Mouse (Mus musculus) neural tube, embryonic 14.5 days (tissue): ENCODE data around the gene Naaladl2. TPM values are rescaled to one million over a fixed set of nuclear protein-coding genes. Genes with fewer than 3 reads are reported as not detected.

Source experiments
- ATAC-seq: fragments of 200-750 bp; cut with Nextera tagmentation; 2 replicates; pipeline ENCODE4 v1.8.0; 2017; ENCODE audit warnings: low read depth, mild to moderate bottlenecking, moderate TSS enrichment, moderate library complexity
- H3K27ac ChIP-seq: fragments of 300-500 bp; sonication (generic); 2 replicates; pipeline ENCODE4 v1.5.1; 2014; ENCODE audit warnings: low read depth, mild to moderate bottlenecking, control low read depth, low read length, moderate library complexity, mixed read lengths
- H3K27me3 ChIP-seq: fragments of 300-500 bp; sonication (generic); 2 replicates; pipeline ENCODE4 v1.6.1; 2014; ENCODE audit warnings: low read length; ENCODE audit not compliant: control insufficient read depth, insufficient read depth
- H3K36me3 ChIP-seq: fragments of 300-500 bp; sonication (generic); 2 replicates; pipeline ENCODE4 v1.6.1; 2014; ENCODE audit warnings: low read length, mixed read lengths; ENCODE audit not compliant: control insufficient read depth, insufficient read depth
- H3K4me1 ChIP-seq: fragments of 300-500 bp; sonication (generic); 2 replicates; pipeline ENCODE4 v1.6.1; 2014; ENCODE audit warnings: low read length; ENCODE audit not compliant: control insufficient read depth, insufficient read depth
- H3K4me2 ChIP-seq: fragments of 300-500 bp; sonication (generic); 2 replicates; pipeline ENCODE4 v1.6.1; 2014; ENCODE audit warnings: mild to moderate bottlenecking, low read depth, low read length, control low read depth
- H3K4me3 ChIP-seq: fragments of 300-500 bp; sonication (generic); 2 replicates; pipeline ENCODE4 v1.5.1; 2014; ENCODE audit warnings: low read depth, low read length, control low read depth, mixed read lengths
- H3K9ac ChIP-seq: fragments of 300-500 bp; sonication (generic); replicated peaks from 2 replicates; pipeline ENCODE4 v1.6.1; 2014; ENCODE audit warnings: low read depth, mild to moderate bottlenecking, control low read depth, low read length, mixed read lengths
- H3K9me3 ChIP-seq: fragments of 300-500 bp; sonication (generic); 2 replicates; pipeline ENCODE4 v1.6.1; 2016; ENCODE audit warnings: low read length; ENCODE audit not compliant: control insufficient read depth
- WGBS: fragments of 180-500 bp; shearing (Covaris S2); extraction: QIAGEN DNeasy Blood & Tissue Kit; methylation state at CpG from one replicate; pipeline ENCODE4 v1.1.7; 2014; 5-methylcytosine and 5-hydroxymethylcytosine counted together
- polyA plus RNA-seq: library from polyadenylated mRNA; unstranded; fragments of >200 nt; fragmentation: Nextera tagmentation; extraction: Ambion mirVana; gene quantifications from 2 replicates; pipeline ENCODE4 v1.2.1, GENCODE M21; 2014

Gene Naaladl2
- polyA plus RNA-seq, 1 experiment from 2014 or later = 0.58 TPM

DNA sequence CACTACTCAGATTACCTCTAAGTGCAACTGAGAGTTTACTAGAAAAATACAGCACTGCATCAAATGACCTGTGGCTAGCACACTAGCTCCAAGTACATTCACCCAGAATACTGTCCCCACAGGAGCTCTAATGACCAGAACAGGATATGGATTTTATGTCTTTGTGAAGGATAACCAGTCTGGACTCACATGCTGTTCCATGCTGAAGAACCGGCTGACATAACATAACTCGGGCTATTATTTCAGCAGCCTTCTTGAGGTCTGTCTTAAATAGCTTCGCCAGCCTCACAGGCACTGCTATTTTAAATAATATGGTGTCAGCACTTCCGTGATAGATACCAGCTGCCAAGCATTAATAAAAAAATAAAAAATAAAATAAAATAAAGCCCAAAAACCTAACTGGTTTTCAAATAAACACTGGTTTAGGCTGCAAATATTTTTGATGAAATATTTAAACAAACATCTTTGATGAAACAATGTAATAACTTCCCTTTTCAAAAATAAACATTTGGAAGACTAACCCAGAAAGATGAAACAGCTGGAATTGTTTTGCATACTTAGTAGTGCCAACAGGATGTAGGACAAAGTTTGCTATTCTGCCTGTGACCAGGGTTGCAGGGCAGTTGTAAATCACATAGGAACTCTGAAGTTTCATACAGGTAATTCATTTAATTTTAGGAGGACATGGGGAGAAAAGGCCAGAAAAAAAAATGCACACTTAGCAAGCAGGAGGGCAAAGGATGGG, 1073.5 kb downstream of the Naaladl2 start:
- 70% methylated on average over 4 of the region's 4 CpGs for WGBS
- no peaks in the 10 kb centered on the region for H3K36me3 ChIP-seq
- no peaks in the 10 kb centered on the region for H3K4me1 ChIP-seq
- H3K9me3 ChIP-seq = no peaks in the 10 kb centered on the region
- H3K27me3 ChIP-seq = no peaks in the 10 kb centered on the region
- peak; percentile 41; the same call in 1 of the 2 replicates for ATAC-seq
- no peak overlapping the region for H3K27ac ChIP-seq
- no peak overlapping the region for H3K4me3 ChIP-seq
- no peak overlapping the region for H3K4me2 ChIP-seq
- no peak overlapping the region for H3K9ac ChIP-seq

GRCm38 (mm10) chr3:24048217-24048616, 1095.8 kb downstream of the Naaladl2 start:
- Histone ChIP-seq H3K4me3 (no peak overlapping the region), H3K36me3 (no peaks in the 10 kb centered on the region), H3K9me3 (no peaks in the 10 kb centered on the region), H3K4me2 (no peak overlapping the region), H3K4me1 (no peaks in the 10 kb centered on the region), H3K27ac (no peak overlapping the region), H3K27me3 (no peaks in the 10 kb centered on the region), H3K9ac (no peak overlapping the region)
- no peak for ATAC-seq

DNA sequence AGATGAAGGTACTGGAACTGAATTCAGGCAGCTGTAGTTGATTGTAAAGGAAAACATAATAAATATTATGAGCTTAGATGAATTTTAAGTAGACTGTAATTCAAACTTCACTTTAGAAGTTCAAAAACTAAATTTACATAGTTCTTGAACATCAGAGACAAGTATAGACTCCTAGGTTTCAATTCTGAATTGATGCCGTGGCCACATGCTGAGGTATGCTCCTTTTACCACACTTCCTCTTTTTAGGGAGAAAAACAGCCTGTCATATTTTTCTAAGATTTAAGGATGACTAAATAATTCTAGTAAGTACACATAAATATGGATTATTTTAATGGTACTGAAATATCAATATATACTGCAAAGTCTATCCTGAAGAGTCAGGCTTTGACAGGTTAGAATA, 1142.3 kb downstream of the Naaladl2 start:
- no peak overlapping the region for H3K4me2 ChIP-seq
- H3K27ac ChIP-seq = no peak overlapping the region
- H3K9ac ChIP-seq = no peak overlapping the region
- no peaks in the 10 kb centered on the region for H3K4me1 ChIP-seq
- ATAC-seq = no peak
- no peaks in the 10 kb centered on the region for H3K9me3 ChIP-seq
- no peak overlapping the region for H3K4me3 ChIP-seq
- H3K27me3 ChIP-seq = no peaks in the 10 kb centered on the region
- no peaks in the 10 kb centered on the region for H3K36me3 ChIP-seq
- 89% methylated on average over 1 of the region's 1 CpGs for WGBS

DNA sequence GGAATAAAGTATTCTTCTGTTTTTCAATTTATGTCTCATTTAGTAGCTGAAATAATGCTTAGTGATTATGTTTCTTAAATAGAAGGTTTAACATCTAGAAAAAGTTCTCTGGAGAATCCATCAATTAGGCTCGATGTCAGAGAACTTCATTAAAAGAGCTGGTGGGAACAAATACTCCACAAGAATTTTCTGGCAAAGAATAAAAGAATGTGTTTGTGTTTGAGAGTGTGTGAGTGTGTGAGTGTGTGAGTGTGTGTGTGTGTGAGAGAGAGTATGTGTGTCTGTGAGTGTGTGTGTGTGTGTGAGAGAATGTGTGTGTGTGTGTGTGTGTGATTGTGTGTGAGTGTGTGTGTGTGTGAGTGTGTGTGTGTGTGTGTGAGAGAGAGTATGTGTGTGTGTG, 1170.3 kb downstream of the Naaladl2 start:
- H3K4me1 ChIP-seq = no peaks in the 10 kb centered on the region
- H3K36me3 ChIP-seq = no peaks in the 10 kb centered on the region
- no peaks in the 10 kb centered on the region for H3K27me3 ChIP-seq
- 85% methylated on average over 1 of the region's 1 CpGs for WGBS
- H3K27ac ChIP-seq = no peak overlapping the region
- no peak overlapping the region for H3K4me3 ChIP-seq
- H3K9me3 ChIP-seq = no peaks in the 10 kb centered on the region
- H3K9ac ChIP-seq = no peak overlapping the region
- ATAC-seq = no peak
- no peak overlapping the region for H3K4me2 ChIP-seq

DNA sequence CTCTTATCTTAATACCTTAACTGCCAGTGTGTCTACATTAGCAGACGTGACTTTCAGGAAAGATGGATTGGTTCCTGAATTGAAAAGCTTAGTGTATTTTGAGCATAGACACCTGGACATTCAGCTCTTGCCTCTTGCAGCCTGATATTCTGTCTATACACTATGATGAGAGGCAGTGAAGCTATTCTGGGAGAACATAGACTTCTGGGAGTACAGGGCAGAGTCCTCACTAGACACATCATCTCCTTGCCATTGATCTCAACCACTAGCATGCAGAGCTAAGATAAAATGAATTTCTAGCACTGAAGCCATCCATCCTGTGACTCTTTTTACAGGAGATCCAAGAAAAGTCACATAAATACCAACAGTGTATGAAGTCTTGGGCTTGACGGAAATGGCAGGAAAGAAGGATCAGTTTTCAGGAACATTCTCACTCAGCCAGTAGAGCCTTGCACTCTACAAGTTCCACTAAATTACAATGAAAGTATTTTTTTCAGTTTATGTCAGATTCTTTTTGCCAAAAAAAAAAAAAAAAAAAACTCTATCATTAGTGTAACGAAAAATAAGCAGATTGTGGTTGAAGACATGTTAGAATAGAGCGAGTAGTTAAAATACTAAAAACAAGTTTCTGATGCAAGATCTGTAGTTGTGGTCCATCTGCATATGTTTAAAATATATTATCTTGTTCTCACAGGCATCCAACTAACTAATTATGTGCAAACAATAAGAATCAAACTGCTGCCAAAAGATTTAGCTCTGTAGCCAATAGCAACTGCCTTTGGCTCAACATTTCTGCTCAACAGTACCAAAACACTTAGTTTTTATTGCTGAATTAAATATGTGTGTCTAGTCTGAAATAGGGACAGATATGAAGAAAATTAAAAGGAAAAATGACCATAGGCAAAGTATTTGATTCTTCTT, 1171.1 kb downstream of the Naaladl2 start:
- no peak for ATAC-seq
- no peak overlapping the region for H3K4me3 ChIP-seq

GRCm38 (mm10) chr3:23962961-23963621, 1181.0 kb downstream of the Naaladl2 start:
- Histone ChIP-seq H3K36me3 (no peaks in the 10 kb centered on the region), H3K4me3 (no peak overlapping the region), H3K27ac (no peak overlapping the region), H3K4me2 (no peak overlapping the region), H3K9me3 (no peaks in the 10 kb centered on the region), H3K9ac (no peak overlapping the region), H3K27me3 (no peaks in the 10 kb centered on the region), H3K4me1 (no peaks in the 10 kb centered on the region)
- ATAC-seq = no peak

More for the DNA sequence above, 1171.1 kb downstream of the Naaladl2 start:
- Histone ChIP-seq H3K4me2 (no peak overlapping the region), H3K27me3 (no peaks in the 10 kb centered on the region), H3K9me3 (no peaks in the 10 kb centered on the region), H3K9ac (no peak overlapping the region), H3K4me1 (no peaks in the 10 kb centered on the region), H3K36me3 (no peaks in the 10 kb centered on the region), H3K27ac (no peak overlapping the region)
- 89% methylated on average over 4 of the region's 4 CpGs for WGBS

GRCm38 (mm10) chr3:23946182-23946581, 1197.9 kb downstream of the Naaladl2 start:
- no peaks in the 10 kb centered on the region for H3K36me3 ChIP-seq
- no peaks in the 10 kb centered on the region for H3K27me3 ChIP-seq
- H3K4me1 ChIP-seq = no peaks in the 10 kb centered on the region
- no peak overlapping the region for H3K4me3 ChIP-seq
- WGBS = 78% methylated on average over 2 of the region's 2 CpGs
- H3K9ac ChIP-seq = no peak overlapping the region
- no peak overlapping the region for H3K27ac ChIP-seq
- H3K4me2 ChIP-seq = no peak overlapping the region
- 0 out of 2 replicates have a peak, but pooled peaks have one; percentile 21 for ATAC-seq
- no peaks in the 10 kb centered on the region for H3K9me3 ChIP-seq

DNA sequence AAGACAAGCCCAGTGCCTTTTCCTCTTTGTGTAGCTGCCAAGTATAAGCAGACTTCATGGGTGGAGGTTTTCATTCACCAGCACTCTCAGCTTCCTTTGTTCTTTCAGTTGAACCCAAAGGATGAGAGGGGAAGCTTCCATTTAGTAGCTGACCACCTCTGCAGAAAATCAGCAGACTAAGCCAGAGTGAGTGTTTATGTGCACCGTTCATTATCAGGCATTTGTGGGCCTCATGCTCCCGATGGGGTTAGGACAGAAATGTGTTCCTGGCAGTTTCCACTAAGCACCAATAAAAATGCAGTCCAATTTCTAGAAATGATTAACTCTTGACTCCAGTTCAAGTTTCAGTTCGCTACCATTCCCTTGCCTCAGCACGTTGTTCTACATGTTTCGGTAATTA, 1206.8 kb downstream of the Naaladl2 start:
- Histone ChIP-seq H3K27ac (no peak overlapping the region), H3K4me2 (no peak overlapping the region), H3K4me1 (no peaks in the 10 kb centered on the region), H3K36me3 (no peaks in the 10 kb centered on the region), H3K9ac (no peak overlapping the region), H3K27me3 (no peaks in the 10 kb centered on the region), H3K4me3 (no peak overlapping the region), H3K9me3 (no peaks in the 10 kb centered on the region)
- peak; percentile 58; the same call in 1 of the 2 replicates for ATAC-seq
- 27% methylated on average over 5 of the region's 5 CpGs for WGBS
